Mouse (Mus musculus): ENCODE measurements around the gene Fbxl21. TPM values are rescaled to one million over a fixed set of nuclear protein-coding genes. Genes with fewer than 3 reads are reported as not detected.
A peak's percentile ranks its signal among the peaks of the same experiment; 100 is the strongest.

Fbxl21 gene
- 1 to 10 TPM; 5.8 to 7.5 (median 6.2) TPM for total RNA-seq (2022)

- peak; percentile 94 for DNase-seq
These were observed at the start of gene Fbxl21 for GRCm38 (mm10) chr13:56522081-56522820. TSS of gene Fbxl21 (plus strand) at chr13:56522472.

DNA sequence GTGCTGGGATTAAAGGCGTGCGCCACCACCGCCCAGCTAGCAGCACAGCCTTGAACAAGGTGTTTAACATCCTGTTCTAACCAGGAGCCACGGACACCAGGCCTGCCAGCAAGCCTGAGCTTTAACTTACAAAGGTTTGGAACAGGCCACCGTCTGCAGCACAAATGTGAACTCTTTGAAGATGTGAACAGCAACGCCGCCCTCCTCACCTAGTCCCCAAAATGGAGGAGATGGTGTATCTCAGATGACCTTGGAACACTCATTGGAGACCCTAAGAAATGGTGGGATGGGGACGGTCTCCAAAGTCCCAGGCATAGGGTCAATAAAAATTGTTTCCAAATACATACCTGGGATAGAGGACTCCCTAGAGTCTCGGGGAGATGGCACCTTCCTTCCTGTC lies 49.6 kb upstream of the Fbxl21 start:
- DNase-seq = no peak

GRCm38 (mm10) chr13:56475363-56475762 lies 46.9 kb upstream of the Fbxl21 start:
- DNase-seq = peak; percentile 20

DNA sequence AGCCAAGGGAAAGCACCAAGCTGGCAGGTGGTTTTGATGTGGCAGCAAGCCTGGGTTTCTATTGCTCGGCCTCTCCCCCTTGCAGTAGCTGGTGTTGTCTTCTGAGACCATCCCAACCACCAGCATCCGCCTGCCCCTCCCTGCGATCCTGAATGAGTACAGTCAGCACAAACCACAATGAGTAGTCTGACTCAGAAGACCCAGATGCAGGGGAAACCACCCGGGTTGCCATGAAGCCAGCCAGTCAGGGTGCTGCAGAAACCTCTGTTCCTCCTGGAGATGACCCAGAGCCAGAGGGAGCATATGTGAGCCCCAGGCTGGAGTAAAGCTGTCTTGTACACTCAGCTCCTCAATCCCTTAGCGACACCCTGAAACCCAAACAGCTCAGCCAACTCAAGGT lies 45.5 kb upstream of the Fbxl21 start:
- no peak for DNase-seq

- no peak for DNase-seq
These were observed 45.0 kb upstream of the Fbxl21 start for GRCm38 (mm10) chr13:56477271-56477670.

DNA sequence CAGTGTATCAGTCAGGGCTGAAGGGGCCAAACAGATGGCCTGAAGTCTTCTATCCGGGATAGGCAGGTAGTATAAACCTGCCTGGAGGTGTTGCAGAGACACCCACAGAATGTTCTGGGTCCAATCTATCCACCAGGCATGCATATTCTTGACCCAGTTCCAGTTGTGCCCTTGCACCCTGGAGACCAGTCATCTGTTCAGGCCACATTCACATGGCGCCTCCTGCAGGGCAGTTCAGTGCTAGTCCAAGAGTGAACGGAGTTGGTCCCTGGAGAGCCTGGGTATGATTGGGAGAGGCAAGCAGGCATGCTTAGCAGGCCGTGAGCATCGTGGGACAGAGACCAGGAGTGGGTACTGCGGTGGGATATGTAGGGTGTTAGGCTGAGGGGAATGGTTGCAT lies 44.2 kb upstream of the Fbxl21 start:
- no peak for DNase-seq

DNA sequence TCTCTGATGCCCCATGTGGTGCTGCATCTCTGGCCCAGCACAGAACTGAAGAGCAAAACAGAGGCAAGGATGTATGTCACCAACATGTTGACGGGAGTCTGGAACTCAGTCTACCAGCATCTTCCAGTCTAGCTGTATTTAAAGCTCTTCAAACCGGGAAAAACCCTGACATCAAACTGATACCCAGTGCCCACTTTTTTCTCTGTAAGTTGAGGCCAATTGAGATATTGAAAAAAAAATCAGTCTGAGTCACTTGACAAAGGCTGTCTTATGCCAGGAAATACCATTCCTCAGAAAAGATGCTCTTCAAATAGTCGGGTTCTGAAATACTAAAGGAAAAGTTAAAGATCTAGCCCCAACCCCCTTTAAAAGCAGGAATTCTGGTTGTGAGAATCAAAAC lies 40.1 kb upstream of the Fbxl21 start, which contains the start of gene Il9:
Il9 (minus strand) TSS at position 101 of the 400 bp plus-strand sequence.
- DNase-seq = no peak

GRCm38 (mm10) chr13:56488012-56488411 lies 34.3 kb upstream of the Fbxl21 start:
- DNase-seq = no peak

DNA sequence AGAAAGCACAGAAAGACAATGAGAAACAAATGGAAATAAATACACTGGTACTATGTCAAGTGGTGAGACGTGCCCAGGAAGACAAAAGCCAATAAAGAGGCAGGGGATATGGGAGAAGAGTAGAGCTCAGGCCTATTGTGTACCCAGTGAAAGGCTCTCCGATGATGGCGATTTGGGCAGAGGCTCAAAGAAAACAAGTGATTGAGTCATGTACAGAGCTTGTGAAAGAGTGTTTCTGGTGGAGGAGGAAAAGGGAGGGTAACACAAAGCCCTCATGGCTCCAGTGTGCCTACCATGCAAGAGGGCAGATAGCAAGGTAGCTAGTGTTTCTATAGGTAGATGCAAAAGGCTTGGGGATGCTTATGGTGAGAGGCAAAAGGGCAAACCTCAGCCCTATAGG lies 27.8 kb upstream of the Fbxl21 start:
- DNase-seq = peak; percentile 24

DNA sequence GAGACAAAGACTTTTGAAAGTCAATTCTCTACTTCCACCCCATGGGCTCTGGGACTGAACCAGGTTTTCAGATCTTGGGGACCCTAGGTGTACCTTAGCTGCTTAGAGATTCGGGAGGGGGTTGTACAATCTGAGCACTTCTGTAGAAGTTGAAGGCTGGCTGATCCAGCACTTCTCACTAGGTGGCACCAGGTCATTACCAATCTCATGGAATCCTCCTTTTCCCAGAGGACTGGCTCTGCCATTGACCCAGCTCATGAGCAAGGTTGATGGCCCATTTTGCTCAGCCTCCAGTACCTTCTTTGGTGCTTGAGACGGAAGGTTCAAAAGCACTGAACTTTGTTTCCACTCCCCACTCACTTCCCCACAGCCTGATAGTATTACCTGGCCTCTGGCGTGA lies 22.1 kb upstream of the Fbxl21 start:
- no peak for DNase-seq

DNA sequence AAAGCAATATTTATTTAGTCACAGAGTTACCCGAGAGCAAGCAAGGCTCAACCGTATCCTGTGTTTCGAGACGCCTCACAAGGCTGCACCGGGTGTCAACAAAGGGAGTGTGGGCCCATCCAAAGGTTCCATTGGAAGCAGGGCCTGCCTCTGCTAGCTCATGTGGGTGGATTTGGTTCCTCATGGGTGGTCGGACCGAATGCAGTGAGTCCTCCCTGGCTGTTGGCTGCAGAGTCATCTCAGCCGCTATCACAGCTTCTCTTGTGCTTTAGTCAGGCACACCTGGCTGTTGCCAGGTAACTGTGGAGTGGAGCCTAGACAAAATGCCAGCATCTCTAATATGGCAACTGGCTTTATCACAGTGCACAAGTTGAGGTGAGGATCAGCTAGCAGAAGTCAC lies 21.6 kb upstream of the Fbxl21 start:
- no peak for DNase-seq

DNA sequence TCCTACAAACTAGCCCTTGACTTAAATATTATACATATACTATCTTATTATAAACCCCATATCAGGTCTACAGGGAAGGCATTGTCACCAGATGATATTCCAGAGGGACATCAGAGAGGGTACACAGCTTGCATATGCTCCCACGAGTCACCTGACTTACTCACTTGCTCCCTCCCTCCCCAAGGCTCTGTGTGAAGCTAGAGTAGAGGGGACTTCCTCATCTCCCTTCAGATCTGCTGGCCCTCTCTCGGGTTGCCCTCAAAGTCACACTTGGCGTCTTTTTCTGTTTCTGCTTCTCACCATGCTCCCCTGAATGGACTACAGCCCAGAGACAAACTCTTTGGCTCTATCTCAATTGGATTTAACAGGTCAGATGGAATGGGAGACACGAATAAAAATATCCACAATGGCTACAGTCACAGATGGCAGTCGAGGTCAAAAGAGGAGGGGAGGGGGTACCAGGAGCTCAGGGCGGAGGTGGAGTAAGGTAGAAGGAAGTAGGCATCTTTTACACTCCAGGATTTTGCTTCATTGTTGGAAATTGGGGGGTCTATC lies 20.3 kb upstream of the Fbxl21 start:
- DNase-seq = no peak

DNA sequence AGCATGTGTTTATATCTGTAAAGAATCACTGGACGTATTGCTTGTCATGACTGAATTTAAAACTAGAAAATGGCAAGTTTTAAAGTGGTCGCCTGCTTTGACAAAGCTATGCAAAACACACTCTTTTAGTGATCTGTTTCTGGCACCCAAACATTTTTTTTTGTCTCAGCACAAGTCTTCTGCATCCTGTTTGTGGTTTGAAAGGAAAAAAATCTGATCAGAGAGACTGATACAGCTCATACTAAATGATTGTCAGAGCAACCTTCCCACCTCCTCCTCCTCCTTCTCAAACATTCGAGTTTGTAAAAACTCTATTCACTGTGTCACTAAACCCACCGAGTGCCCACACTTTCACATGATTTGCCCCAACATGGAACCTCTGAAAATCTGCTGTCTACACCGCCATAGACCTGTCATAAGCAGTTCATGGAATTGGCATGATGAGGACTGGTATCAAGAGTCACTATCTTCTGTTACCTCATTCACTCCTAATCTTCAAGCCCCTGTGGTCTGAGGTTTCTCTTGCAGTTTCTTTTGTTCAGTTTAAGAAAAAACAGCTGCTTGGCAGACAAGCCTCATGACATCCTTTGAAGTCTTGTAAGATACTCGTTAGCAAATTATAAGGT lies 15.3 kb upstream of the Fbxl21 start:
- no peak for DNase-seq

DNA sequence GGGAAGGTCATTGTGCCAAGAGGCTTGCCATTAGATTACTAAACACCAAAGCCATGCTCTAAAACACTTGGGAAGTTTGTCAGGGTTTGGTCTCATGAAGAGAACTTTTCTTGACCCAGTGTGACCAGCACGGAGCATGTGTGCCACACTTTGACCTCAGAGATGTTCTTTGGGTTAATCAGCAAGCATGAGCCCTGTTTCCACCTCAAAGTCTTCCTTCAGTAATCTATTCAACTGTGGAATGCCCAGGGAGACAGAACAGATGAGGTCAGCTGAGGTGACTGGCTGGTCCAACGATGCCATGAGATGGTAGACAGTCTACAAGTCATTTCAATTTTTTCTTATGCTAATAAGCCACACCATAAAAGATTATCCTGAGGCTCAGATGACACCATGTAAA lies 12.5 kb upstream of the Fbxl21 start:
- no peak for DNase-seq

DNA sequence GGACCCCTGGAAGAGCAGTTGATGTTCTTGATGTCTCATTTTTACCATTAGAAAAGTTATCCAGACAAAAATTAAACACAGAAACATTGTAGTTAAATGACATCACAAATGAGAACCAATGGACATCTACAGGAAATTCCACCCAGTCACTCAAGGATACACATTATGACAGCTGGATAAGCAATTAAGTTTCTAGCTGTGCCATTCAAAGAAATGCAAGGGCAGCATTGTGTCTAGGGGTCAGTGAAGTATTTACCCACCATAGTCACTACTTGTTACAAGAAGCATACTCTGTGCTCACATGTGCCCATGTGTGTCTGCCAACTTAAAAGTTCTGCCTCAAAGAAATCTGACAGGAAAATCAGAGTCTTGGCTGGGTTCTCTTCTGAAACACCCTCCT lies 8.7 kb upstream of the Fbxl21 start:
- DNase-seq = no peak

DNA sequence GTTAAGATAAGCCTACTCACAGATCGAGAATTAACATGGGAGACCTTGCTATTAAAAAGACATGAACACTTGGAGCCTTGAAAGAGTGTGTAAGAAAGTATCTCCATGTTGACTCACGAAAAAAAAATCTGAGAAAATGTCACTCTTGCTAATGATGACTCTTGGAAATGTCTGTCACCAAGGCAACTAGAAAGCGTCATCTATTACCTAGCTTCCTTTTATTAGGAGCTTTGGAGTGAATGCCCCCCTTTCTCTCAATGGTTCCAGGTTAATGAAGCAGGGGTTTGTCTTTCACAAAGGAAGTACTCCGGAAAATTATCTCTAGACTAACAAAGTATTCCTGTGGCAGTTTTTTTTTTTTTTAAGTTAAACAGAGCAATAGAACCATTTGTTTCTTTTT lies 6.0 kb upstream of the Fbxl21 start:
- no peak for DNase-seq

- DNase-seq = no peak
These were observed 5.5 kb upstream of the Fbxl21 start for GRCm38 (mm10) chr13:56516816-56517215.

- no peak for DNase-seq
These were observed 522 bp downstream of the Fbxl21 start for GRCm38 (mm10) chr13:56522821-56523167.

GRCm38 (mm10) chr13:56526871-56527270 lies 4.6 kb downstream of the Fbxl21 start:
- no peak for DNase-seq

DNA sequence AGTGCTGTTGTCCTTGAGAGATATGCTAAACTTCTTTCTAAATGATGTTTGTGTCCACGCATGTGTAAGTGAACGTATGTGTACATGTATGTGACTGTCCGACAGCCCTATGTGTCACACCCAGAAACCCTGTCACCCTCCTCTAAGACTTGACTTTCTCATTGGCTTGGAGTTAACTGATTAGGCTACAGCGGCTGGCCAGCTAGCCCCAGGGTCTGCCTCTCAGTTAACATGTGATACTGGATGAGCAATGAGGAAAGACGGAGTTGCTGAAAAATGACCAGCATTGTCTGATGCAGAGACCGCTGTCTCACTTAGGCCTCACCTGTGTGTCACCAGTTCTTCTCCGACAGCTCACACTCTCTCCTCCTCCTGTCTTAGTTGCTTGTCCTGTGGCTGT lies 5.6 kb downstream of the Fbxl21 start:
- no peak for DNase-seq

- no peak for DNase-seq
These were observed 6.0 kb downstream of the Fbxl21 start for GRCm38 (mm10) chr13:56528281-56528680.

- no peak for DNase-seq
These were observed 6.8 kb downstream of the Fbxl21 start for GRCm38 (mm10) chr13:56529031-56529430.

- no peak for DNase-seq
These were observed 7.4 kb downstream of the Fbxl21 start for GRCm38 (mm10) chr13:56529685-56530084.

DNA sequence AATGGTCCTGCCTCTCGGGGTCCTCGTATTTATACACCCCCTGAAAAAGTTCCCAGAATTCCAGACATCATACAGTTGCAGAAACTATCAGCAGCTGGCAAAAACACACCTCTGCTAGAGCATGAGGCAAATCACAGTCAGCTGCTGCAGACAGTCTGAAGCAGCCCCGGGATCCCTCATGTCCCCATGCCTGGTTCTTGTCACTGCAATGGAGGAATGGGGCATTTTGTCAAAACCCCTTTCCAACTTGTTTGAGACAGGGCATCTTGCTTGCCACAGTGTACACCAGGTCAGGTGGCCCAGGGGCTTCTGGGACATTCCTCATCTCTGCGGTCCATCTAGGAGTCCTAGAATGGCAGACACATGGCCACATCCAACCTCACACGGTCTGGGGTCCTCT lies 12.7 kb downstream of the Fbxl21 start:
- no peak for DNase-seq

All from adrenal gland, adult 8-10 months (tissue).